Mouse (Mus musculus) embryonic fibroblast, embryonic 13.5 days (primary cell): ENCODE results near the gene Ep300. TPM values are rescaled to one million over a fixed set of nuclear protein-coding genes. Genes with fewer than 3 reads are reported as not detected.

Experiments used
- H3K27ac ChIP-seq: 2 replicates; pipeline ENCODE4 v1.5.1; 2012; ENCODE audit warnings: low read length, control low read depth, inconsistent platforms; ENCODE audit not compliant: insufficient read depth
- H3K4me1 ChIP-seq: 2 replicates; pipeline ENCODE4 v1.6.1; 2011; ENCODE audit warnings: low read length; ENCODE audit not compliant: control insufficient read depth, insufficient read depth
- H3K4me3 ChIP-seq: 2 replicates; pipeline ENCODE4 v1.5.1; 2011; ENCODE audit warnings: mild to moderate bottlenecking, control low read depth, low read length; ENCODE audit not compliant: insufficient read depth
- CTCF ChIP-seq: IDR thresholded peaks from 2 replicates; pipeline ENCODE4 v1.5.1; 2011; ENCODE audit warnings: mild to moderate bottlenecking, control low read depth, low read length, moderate library complexity, borderline replicate concordance; ENCODE audit not compliant: insufficient read depth
- POLR2A ChIP-seq: IDR thresholded peaks from 2 replicates; pipeline ENCODE4 v1.6.1; 2011; ENCODE audit warnings: low read depth, mild to moderate bottlenecking, control low read depth, low read length, moderate library complexity
- polyA plus RNA-seq: library from polyadenylated mRNA; stranded (reverse); fragments of >200 nt; gene quantifications from 2 replicates; pipeline ENCODE4 v1.2.4, GENCODE M21; 2011; ENCODE audit warnings: low read depth; ENCODE audit not compliant: missing spikeins, insufficient read length

The Ep300 gene
- polyA plus RNA-seq: 63.6 and 67.2 TPM in 2 replicates

- no peaks in the 10 kb centered on the region for H3K4me1 ChIP-seq
- H3K27ac ChIP-seq: peak within 1 kb of the TSS; percentile 99
- TF ChIP-seq CTCF (no peak), POLR2A (peak; percentile 81)
- H3K4me3 ChIP-seq: peak within 1 kb of the TSS; percentile 99
These were observed at the start of gene Ep300 for GRCm38 (mm10) chr15:81584913-81585745. Gene Ep300, plus strand, starts transcription at chr15:81585351.

GRCm38 (mm10) chr15:81535881-81536351 is 49.2 kb upstream of the Ep300 start:
- TF ChIP-seq CTCF: no peak
- TF ChIP-seq POLR2A: no peak
- H3K4me1 ChIP-seq: no peaks in the 10 kb centered on the region
- H3K27ac ChIP-seq: no peak overlapping the region
- H3K4me3 ChIP-seq: no peak overlapping the region

GRCm38 (mm10) chr15:81538149-81538548 is 47.0 kb upstream of the Ep300 start:
- TF ChIP-seq POLR2A: no peak
- no peak for TF ChIP-seq CTCF
- H3K4me1 ChIP-seq: no peaks in the 10 kb centered on the region
- H3K27ac ChIP-seq: no peak overlapping the region
- H3K4me3 ChIP-seq: no peak overlapping the region

- H3K4me1 ChIP-seq: no peaks in the 10 kb centered on the region
- no peak overlapping the region for H3K4me3 ChIP-seq
- TF ChIP-seq POLR2A: no peak
- TF ChIP-seq CTCF: no peak
- no peak overlapping the region for H3K27ac ChIP-seq
These were observed 45.6 kb upstream of the Ep300 start for GRCm38 (mm10) chr15:81539560-81539959.

- no peak overlapping the region for H3K27ac ChIP-seq
- no peaks in the 10 kb centered on the region for H3K4me1 ChIP-seq
- TF ChIP-seq POLR2A: no peak
- no peak for TF ChIP-seq CTCF
- no peak overlapping the region for H3K4me3 ChIP-seq
These were observed 40.2 kb upstream of the Ep300 start for GRCm38 (mm10) chr15:81544916-81545315.

- Histone ChIP-seq H3K4me1 (no peaks in the 10 kb centered on the region), H3K27ac (no peak overlapping the region), H3K4me3 (no peak overlapping the region)
- TF ChIP-seq POLR2A: no peak
- no peak for TF ChIP-seq CTCF
These were observed 39.6 kb upstream of the Ep300 start for GRCm38 (mm10) chr15:81545387-81546176.

- Histone ChIP-seq H3K4me1 (no peaks in the 10 kb centered on the region), H3K27ac (no peak overlapping the region)
- TF ChIP-seq POLR2A: no peak
- TF ChIP-seq CTCF: no peak
These were observed 31.7 kb upstream of the Ep300 start for GRCm38 (mm10) chr15:81553455-81553854.

GRCm38 (mm10) chr15:81554558-81555297 is 30.4 kb upstream of the Ep300 start:
- Histone ChIP-seq H3K27ac (no peak overlapping the region), H3K4me3 (no peak overlapping the region), H3K4me1 (no peaks in the 10 kb centered on the region)
- no peak for TF ChIP-seq CTCF
- no peak for TF ChIP-seq POLR2A

More at GRCm38 (mm10) chr15:81553455-81553854, 31.7 kb upstream of the Ep300 start:
- H3K4me3 ChIP-seq: no peak overlapping the region

GRCm38 (mm10) chr15:81555986-81556385 is 29.2 kb upstream of the Ep300 start:
- Histone ChIP-seq H3K4me1 (no peaks in the 10 kb centered on the region), H3K27ac (no peak overlapping the region), H3K4me3 (no peak overlapping the region)
- TF ChIP-seq CTCF (no peak), POLR2A (no peak)
